Mouse (Mus musculus): ENCODE results near the gene Gm45015.
A peak's percentile ranks its signal among the peaks of the same experiment; 100 is the strongest.
"Not testable (repeated sequence)": the region's sequence is repeated elsewhere in the genome, so short reads cannot be mapped to it uniquely, and the experiment has no call there.

The Gm45015 gene

GRCm38 (mm10) chrX:73336740-73337139 lies at the start of gene Gm45015:
Gene Gm45015, minus strand, starts transcription at chrX:73336840.
- DNase-seq (ENCODE audit: low spot score in 2 of 2), result no peak

GRCm38 (mm10) chrX:73384924-73385323 lies 48.3 kb upstream of the Gm45015 start:
- no peak for DNase-seq (ENCODE audit: low spot score in 2 of 2)

DNA sequence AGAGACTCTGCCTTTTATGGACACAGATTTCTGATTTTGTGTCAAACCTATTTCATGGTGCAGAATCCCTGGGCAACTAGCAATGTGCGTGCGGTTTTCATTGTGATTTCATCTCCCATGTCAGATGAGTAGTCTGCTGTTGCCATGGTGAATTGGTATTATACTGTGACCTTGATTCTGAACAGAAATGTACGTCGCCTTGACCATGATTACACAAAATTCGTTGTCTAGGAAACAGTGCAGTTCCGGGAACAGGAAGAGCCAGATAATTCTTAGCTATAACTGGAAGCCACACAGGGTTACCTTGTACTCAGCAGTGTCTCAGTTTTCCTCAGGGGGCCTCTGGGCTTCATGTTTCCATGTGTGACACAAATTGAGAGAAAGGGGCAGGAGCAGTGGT lies 47.8 kb upstream of the Gm45015 start:
- DNase-seq (ENCODE audit: low spot score in 2 of 2), result no peak

DNA sequence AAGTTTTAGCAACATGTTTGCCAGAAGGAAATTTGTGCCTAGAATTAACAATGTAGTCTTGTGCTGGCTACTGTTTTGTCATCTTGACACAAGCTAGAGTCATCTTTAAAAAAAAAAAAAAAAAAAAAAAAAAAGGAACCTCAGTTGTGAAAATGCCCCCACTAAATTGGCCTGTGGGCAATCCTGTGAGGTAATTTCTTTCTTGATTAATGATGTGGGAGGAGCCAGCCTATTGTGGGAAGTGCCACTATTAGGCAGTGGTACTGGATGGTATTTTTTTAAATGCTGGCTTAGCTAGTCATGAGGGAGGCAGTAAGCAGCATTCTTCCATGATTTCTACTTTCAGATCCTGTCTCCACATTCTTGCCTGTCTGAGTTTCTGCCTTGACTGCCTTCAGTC lies 26.7 kb upstream of the Gm45015 start:
- DNase-seq (ENCODE audit: low spot score in 2 of 2), result no peak

DNA sequence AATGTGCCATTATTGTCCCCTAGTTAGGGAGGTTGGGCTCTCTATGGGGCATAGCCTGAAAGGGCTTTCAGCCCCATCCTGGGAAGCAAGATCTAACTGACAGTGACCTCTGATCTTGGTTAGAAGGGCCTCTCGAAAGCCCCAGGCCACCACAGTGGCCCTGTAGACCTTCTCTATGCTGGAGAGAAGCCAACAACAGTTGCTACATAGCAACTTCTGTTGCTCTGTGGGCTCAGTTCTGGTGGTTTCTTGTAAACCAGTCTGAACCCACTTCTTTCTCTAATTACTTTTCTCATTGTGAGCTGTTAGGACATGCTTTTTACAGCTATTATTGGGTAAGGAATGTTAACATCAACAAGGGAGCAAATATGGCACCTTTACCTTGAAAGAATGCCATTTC lies 20.1 kb upstream of the Gm45015 start:
- no peak for DNase-seq (ENCODE audit: low spot score in 2 of 2)

DNA sequence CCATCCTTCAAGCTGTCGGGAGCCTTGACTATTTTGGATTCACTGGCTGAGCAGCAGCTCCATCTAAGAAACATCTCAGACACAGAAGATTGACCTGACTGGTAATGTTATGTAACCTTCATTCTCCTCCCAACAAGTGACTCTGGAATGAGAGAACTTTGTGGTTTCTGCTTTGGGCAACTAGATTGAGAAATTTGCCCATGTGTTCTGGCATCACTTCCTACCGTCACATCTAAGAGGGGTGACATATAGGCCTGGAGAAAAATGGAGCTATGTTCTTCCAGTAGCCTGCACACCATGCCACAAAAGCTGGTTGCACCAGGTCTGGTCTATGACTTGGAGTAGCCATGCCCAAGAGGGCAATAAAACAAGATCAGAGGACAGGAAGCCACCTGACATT lies 19.5 kb upstream of the Gm45015 start:
- no peak for DNase-seq (ENCODE audit: low spot score in 2 of 2)

DNA sequence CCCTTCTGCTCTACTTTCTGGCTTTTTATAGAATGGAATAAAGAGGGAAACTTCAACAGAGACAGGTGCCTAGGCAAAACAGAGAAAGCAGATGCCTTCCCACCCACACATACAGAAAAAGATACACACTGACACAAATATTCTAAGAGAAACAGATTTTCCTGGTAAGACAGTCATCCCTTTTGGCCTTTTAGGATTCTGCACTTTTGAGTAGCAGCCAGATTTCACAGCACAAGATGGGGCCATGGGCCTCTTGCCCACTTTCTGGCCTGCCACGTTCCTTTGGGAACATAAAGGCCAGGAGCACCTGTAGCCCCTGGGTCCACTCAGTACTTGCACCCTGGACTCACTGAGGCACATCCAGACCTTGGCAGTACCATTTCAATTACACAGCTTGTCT lies 7.7 kb upstream of the Gm45015 start:
- no peak for DNase-seq (ENCODE audit: low spot score in 2 of 2)

DNA sequence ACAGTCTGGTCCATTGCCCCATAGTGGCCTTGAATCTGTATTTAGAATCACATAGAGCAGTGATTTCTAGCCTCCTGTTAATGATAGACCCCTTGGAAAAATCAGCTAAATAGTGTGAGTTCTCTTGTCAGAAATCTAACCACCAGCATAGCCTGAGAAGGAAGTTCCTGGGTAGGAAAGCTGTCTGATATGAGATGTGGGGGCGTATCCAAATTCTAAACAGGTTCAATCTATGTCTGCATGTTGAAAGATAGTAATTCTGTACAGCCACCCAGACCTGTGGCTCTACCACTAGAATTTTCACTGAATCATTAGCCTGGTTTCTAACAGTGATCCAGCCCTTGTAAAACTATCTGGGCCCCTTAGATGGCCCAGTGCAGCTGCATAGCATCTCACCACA lies 7.2 kb upstream of the Gm45015 start:
- DNase-seq (ENCODE audit: low spot score in 2 of 2), result no peak

- DNase-seq (ENCODE audit: low spot score in 2 of 2), result peak in 1 of 2 experiments; percentile 0
Measured at GRCm38 (mm10) chrX:73342941-73343735, 6.5 kb upstream of the Gm45015 start.

GRCm38 (mm10) chrX:73342483-73342895 lies 5.8 kb upstream of the Gm45015 start, which contains the start of gene Zfp275:
Gene Zfp275, plus strand, starts transcription at chrX:73342621.
- DNase-seq (ENCODE audit: low spot score in 2 of 2), result peak; percentile 76

DNA sequence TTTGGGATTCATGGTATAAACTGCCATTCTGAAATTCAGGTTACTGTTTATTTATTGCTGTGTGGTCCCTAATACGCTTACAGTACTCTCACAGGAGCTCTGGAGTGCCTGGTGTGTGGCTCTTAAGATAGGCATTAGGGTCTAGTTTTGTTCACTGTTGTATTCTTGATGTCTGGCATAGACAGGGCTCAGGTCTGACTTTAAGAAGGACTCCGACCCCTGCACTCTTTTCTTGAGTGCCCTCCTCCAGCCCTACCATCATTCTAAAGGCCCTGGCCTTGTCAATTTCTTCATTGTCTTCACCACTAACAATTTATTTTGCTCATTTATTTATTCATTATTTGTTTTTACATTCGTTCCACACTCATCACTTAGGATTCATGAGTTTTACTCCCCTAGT lies 5.4 kb upstream of the Gm45015 start:
- DNase-seq (ENCODE audit: low spot score in 2 of 2), result no peak

DNA sequence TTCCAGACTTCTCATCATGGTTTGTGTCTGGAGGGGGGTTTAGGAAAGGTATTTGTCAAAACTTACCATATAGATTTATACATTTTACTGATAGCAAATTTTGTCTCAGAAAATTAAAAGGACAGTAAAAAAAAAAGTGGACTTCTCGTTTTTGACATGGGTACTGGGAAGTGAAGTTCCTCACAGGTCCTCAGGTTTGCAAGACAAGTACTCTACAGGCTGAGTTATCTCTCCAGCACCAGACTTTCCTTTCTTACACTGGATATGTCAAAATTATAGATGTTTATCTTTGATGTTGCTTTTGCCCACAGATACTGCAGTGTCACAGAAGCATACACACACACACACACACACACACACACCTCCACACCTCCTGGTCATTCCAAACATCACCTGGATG lies 4.8 kb upstream of the Gm45015 start:
- no peak for DNase-seq (ENCODE audit: low spot score in 2 of 2)

DNA sequence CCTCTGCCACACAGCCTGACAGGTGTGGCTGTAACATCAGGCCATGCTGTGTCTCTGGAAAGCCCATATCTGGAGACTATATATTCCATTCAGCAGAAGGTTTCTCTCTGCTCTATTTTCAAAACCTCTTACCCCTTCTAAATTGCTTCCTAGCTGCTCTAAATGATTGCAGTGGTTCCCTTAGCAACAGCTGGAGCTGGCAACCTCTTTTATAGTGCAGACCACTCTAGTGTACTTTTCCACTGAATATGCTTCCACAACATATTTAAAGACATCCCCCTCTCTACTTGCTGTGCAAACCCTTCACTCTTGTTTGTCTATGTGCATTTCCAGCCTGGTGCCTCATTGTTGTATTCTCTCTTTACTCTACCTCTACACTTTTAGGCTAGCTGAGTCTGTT lies 3.1 kb downstream of the Gm45015 start:
- DNase-seq (ENCODE audit: low spot score in 2 of 2), result no peak

DNA sequence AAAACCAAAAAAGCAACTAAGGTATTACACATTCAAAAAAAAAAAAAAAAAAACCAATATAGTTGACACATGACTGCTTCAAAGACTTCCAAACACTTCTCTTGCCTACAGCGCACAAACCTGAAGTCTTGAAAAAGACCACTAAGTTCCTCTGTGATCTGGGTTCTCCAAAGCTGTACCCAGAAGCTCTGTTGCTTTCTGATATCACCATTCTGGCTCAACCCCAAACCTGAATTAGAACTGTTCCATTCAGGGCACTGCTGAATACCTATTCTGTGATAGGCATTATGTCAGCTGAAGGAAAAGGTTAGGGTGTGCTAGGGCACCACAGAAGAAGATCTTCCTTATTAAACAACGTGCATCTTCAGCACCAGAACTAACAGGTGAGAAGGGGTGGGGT lies 9.4 kb downstream of the Gm45015 start:
- DNase-seq (ENCODE audit: low spot score in 2 of 2), result no peak

DNA sequence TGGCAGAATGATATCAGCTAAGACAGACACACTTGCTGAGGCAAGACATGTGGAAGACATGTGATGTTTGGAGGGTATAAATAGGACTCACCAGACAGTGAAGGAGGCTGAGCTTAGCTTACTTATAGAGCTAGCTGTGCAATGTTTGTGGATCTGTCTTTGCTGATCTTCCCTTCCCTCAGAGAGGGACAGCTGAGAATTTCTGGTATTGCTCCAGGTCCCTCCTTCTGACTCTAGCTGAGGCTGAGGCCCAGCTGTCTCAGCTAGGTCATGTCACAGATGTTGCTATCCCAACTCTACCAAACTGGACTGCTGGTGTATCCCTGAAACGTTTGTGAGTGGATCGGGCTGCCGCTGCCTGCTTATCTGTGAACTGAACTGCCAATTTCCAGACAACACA lies 15.6 kb downstream of the Gm45015 start:
- DNase-seq (ENCODE audit: low spot score in 2 of 2), result no peak

DNA sequence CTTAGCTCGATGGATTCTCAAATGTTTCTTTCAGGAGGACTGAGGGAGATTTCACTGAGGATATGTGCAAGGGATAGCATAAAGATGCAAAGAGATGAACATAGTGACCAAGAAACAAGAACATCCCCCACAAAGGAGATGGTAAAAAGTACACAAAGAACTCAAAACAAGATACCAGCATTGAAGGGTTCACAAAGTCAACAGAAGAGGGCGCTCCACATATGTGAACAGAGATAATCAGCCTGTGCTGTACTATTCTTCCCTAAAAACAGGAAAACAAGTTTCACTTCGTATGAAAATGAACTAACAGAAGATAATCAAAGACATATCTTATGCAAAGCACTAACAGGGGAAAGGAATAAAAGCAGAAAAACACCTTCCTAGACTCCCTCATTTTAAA lies 24.1 kb downstream of the Gm45015 start:
- DNase-seq (ENCODE audit: low spot score in 2 of 2), result peak in 1 of 2 experiments; percentile 6

DNA sequence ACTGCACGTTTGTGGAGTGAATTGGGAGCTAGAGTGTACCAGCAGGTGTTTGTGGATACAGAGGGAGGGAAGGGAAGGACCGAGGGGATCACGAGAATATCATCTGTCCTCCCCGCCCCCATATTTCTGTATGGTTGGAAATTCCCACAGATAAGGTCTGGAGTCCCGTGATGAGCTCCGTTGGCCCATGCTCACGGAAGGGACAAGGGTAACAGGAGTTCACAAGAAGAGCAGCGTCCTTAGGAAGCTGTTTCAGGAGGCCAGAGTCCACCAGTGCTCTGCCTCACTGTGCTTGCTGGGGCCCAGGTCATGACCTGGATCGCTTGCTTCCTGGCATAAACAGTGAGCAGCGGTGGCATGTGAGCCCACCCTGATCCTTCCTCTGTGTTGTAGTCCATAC lies 40.9 kb downstream of the Gm45015 start:
- not testable (repeated sequence) for DNase-seq (ENCODE audit: low spot score in 2 of 2)

GRCm38 (mm10) chrX:73292876-73293275 lies 43.8 kb downstream of the Gm45015 start, which contains the start of the genes Xlr5a and Xlr5c:
Gene Xlr5a, minus strand, starts transcription at chrX:73292976.
Gene Xlr5c, minus strand, starts transcription at chrX:73292976.
- DNase-seq (ENCODE audit: low spot score in 2 of 2), result not testable (repeated sequence)
